Mouse (Mus musculus) kidney, postnatal 0 days (tissue): ENCODE results near the gene Sumf1. TPM values are rescaled to one million over a fixed set of nuclear protein-coding genes. Genes with fewer than 3 reads are reported as not detected.

ENCODE experiments used
- ATAC-seq: fragments of 200-750 bp; cut with Nextera tagmentation; replicated peaks from 2 replicates; pipeline ENCODE4 v1.8.0; 2017; ENCODE audit warnings: low read depth, moderate number of reproducible peaks, moderate TSS enrichment, moderate library complexity; ENCODE audit not compliant: low FRiP score
- DNase-seq: peaks from one replicate; pipeline ENCODE4 v3.0.0-alpha.2; 2016; ENCODE audit warnings: low spot score
- H3K27ac ChIP-seq: fragments of 300-500 bp; sonication (generic); 2 replicates; pipeline ENCODE4 v1.5.1; 2014; ENCODE audit warnings: mild to moderate bottlenecking
- H3K27me3 ChIP-seq: fragments of 300-500 bp; sonication (generic); 2 replicates; pipeline ENCODE4 v1.6.1; 2014; ENCODE audit warnings: low read length, mixed read lengths; ENCODE audit not compliant: insufficient read depth
- H3K36me3 ChIP-seq: fragments of 300-500 bp; sonication (generic); 2 replicates; pipeline ENCODE4 v1.6.1; 2014; ENCODE audit warnings: low read length, mixed read lengths; ENCODE audit not compliant: insufficient read depth
- H3K4me1 ChIP-seq: fragments of 300-500 bp; sonication (generic); replicated peaks from 2 replicates; pipeline ENCODE4 v1.6.1; 2014; ENCODE audit warnings: antibody characterized with exemption, low read length, mixed read lengths; ENCODE audit not compliant: insufficient read depth
- H3K4me2 ChIP-seq: fragments of 300-500 bp; sonication (generic); 2 replicates; pipeline ENCODE4 v1.6.1; 2014; ENCODE audit warnings: mild to moderate bottlenecking, low read length, moderate library complexity, mixed read lengths
- H3K4me3 ChIP-seq: fragments of 300-500 bp; sonication (generic); replicated peaks from 2 replicates; pipeline ENCODE4 v1.5.1; 2014; ENCODE audit warnings: low read depth, low read length
- H3K9ac ChIP-seq: fragments of 300-500 bp; sonication (generic); 2 replicates; pipeline ENCODE4 v1.6.1; 2014; ENCODE audit warnings: low read depth, low read length
- H3K9me3 ChIP-seq: fragments of 300-500 bp; sonication (generic); replicated peaks from 2 replicates; pipeline ENCODE4 v1.6.1; 2016; ENCODE audit warnings: low read length, inconsistent platforms, mixed read lengths
- CTCF ChIP-seq: IDR thresholded peaks from 2 replicates; pipeline ENCODE4 v1.5.1; 2016; ENCODE audit warnings: antibody characterized with exemption, low read depth, mild to moderate bottlenecking, moderate library complexity
- WGBS: fragments of 180-500 bp; shearing (Covaris S2); extraction: QIAGEN DNeasy Blood & Tissue Kit; methylation state at CpG from one replicate; pipeline ENCODE4 v1.1.7; 2014; 5-methylcytosine and 5-hydroxymethylcytosine counted together
- polyA plus RNA-seq: library from polyadenylated mRNA; unstranded; fragments of >200 nt; fragmentation: Nextera tagmentation; extraction: Ambion mirVana; gene quantifications from 2 replicates; pipeline ENCODE4 v1.2.1, GENCODE M21; 2015

The Sumf1 gene
- polyA plus RNA-seq, 1 experiment from 2014 or later = 34.0 TPM

DNA sequence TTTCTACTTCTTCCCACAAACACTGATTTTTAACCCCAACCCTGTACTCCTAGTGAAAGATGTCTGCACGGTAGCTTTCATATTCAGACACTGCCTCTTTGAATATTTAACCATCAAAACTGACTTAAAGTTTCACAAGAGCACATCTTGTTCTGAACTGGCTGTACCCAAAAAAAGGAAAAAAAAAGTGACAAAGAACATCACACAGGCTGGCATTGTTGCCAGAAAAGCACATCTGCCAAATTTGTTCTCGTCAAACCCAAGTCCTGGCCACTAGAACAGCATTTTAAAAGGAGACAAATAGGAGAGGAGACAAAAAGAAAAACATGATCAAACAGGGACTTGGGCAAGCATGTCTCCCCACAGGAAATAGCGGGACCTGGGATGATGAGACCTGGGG, 91.9 kb downstream of the Sumf1 start:
- ATAC-seq (no peak), DNase-seq (no peak)
- no peak overlapping the region for H3K4me2 ChIP-seq
- no peaks in the 10 kb centered on the region for H3K4me1 ChIP-seq
- 78% methylated on average over 3 of the region's 3 CpGs for WGBS
- H3K4me3 ChIP-seq = no peak overlapping the region
- TF ChIP-seq CTCF = no peak
- H3K27me3 ChIP-seq = no peaks in the 10 kb centered on the region
- no peaks in the 10 kb centered on the region for H3K9me3 ChIP-seq
- no peak overlapping the region for H3K27ac ChIP-seq
- no peaks in the 10 kb centered on the region for H3K36me3 ChIP-seq
- no peak overlapping the region for H3K9ac ChIP-seq

DNA sequence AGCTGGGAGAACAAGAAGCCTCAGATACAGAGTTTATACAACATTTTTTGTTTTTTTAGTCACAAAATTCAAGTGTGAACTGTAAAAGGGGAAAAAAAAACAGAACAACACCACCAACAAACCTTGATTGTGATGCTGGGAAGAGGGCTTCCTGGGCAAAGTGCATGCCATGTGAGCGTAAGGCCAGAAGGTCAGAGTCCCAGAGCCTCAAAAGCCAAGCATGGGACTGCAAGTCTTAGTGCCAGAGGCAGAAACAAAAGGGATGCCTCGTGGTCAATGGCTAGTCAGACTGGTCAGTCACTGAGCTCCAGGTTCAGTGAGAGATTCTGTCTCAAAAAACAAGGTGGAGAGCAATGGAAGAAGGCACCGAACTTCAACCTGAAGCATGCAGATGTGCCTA, 92.7 kb downstream of the Sumf1 start:
- Histone ChIP-seq H3K4me2 (no peak overlapping the region), H3K27ac (no peak overlapping the region), H3K4me1 (no peaks in the 10 kb centered on the region), H3K9me3 (no peaks in the 10 kb centered on the region), H3K9ac (no peak overlapping the region), H3K4me3 (no peak overlapping the region), H3K36me3 (no peaks in the 10 kb centered on the region), H3K27me3 (no peaks in the 10 kb centered on the region)
- no peak for DNase-seq
- no peak for ATAC-seq
- 78% methylated on average over 3 of the region's 3 CpGs for WGBS
- TF ChIP-seq CTCF = no peak

DNA sequence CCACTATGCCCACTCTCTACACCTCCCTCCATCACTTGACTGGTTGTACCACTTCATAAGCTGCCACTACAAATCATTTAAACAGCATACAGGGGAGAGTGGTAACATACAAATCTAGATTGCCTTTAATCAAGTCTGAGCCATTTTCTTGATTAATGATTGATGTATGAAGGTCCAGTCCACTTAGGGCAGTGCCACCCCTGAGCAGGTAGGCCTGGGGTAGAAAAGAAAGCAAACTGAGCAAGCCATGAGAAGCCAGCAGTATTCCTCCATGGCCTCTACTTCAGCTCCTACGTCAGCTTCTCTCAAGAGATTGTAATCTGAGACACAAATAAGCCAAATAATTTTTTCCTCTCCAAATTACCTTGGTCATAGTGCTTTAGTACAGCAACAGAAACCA, 94.1 kb downstream of the Sumf1 start:
- H3K36me3 ChIP-seq = no peaks in the 10 kb centered on the region
- H3K4me3 ChIP-seq = no peak overlapping the region
- H3K9me3 ChIP-seq = no peaks in the 10 kb centered on the region
- WGBS = 48% methylated on average over 1 of the region's 1 CpGs
- no peak for DNase-seq
- H3K4me1 ChIP-seq = no peaks in the 10 kb centered on the region
- H3K27ac ChIP-seq = no peak overlapping the region
- H3K4me2 ChIP-seq = no peak overlapping the region
- H3K27me3 ChIP-seq = no peaks in the 10 kb centered on the region
- no peak overlapping the region for H3K9ac ChIP-seq
- peak; percentile 74 for ATAC-seq
- no peak for TF ChIP-seq CTCF

DNA sequence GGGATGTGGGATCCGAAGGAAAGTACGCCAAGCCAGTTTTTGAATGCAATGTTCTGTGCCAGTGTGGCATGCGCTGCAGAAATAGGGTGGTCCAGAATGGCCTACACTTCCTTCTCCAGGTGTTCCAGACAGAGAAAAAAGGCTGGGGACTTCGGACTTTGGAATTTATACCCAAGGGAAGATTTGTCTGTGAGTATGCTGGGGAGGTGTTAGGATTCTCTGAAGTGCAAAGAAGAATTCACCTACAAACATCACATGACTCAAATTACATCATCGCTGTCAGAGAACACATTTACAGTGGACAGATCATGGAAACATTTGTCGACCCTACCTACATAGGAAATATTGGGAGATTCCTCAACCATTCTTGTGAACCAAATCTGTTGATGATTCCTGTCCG, 109.5 kb downstream of the Sumf1 start:
- no peak for ATAC-seq
- 94% methylated on average over 7 of the region's 7 CpGs for WGBS
- H3K27me3 ChIP-seq = no peaks in the 10 kb centered on the region

DNA sequence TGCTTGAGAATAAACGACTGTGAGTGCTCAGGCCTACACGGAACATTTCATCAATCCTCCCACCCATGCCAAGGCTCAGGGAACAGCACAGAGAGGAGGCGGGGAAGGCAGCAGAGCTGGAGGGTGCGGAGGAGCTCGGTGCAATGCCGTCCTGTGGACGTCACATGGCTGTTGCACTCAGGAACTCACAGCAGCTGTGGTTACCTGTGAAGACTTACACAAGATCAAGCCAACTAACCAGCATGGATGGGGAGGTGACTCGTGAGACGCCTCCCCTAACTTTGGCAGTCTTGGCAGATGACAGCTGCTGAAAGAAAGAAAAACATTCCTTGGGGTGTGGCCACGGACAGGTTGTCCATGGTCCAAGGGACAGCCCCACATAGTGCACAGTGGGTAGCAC, 110.8 kb downstream of the Sumf1 start:
- no peaks in the 10 kb centered on the region for H3K4me1 ChIP-seq
- WGBS = 84% methylated on average over 10 of the region's 10 CpGs
- H3K4me3 ChIP-seq = no peak overlapping the region
- no peak overlapping the region for H3K4me2 ChIP-seq
- H3K27ac ChIP-seq = no peak overlapping the region
- no peaks in the 10 kb centered on the region for H3K9me3 ChIP-seq
- peaks cover 12% of the 10 kb centered on the region; the same call in 1 of the 2 replicates for H3K36me3 ChIP-seq
- ATAC-seq = no peak
- H3K9ac ChIP-seq = no peak overlapping the region
- no peak for TF ChIP-seq CTCF
- no peak for DNase-seq
- no peaks in the 10 kb centered on the region for H3K27me3 ChIP-seq

More for the DNA sequence above, 109.5 kb downstream of the Sumf1 start:
- Histone ChIP-seq H3K4me2 (no peak overlapping the region), H3K4me3 (no peak overlapping the region), H3K36me3 (peaks cover 12% of the 10 kb centered on the region; the same call in 1 of the 2 replicates), H3K9me3 (no peaks in the 10 kb centered on the region), H3K9ac (no peak overlapping the region), H3K27ac (no peak overlapping the region), H3K4me1 (no peaks in the 10 kb centered on the region)
- TF ChIP-seq CTCF = no peak
- DNase-seq = no peak

DNA sequence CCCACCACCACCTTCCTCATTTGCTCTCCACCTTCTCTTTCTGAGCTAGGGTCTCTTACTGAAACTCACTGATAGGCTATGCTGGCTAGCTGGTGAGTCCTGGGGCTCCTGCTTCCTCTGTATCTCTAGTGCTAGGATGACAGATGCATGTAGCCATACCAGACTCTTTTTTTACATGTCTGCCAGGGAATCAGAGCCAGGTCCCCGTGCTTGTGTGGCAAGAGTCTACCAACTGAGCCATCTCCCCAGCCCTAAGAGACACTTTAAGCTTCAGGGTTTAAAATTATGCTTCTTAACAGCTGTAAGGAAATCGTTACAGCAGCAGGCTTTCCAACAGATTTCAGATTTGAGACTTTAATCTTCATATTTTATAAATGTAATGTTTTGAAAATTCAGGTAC, 111.5 kb downstream of the Sumf1 start:
- TF ChIP-seq CTCF = no peak
- Histone ChIP-seq H3K4me3 (no peak overlapping the region), H3K9ac (no peak overlapping the region), H3K9me3 (no peaks in the 10 kb centered on the region), H3K27me3 (no peaks in the 10 kb centered on the region), H3K36me3 (peaks cover 12% of the 10 kb centered on the region; the same call in 1 of the 2 replicates), H3K27ac (no peak overlapping the region), H3K4me2 (no peak overlapping the region), H3K4me1 (no peaks in the 10 kb centered on the region)
- 92% methylated on average over 2 of the region's 2 CpGs for WGBS
- ATAC-seq (no peak), DNase-seq (no peak)

DNA sequence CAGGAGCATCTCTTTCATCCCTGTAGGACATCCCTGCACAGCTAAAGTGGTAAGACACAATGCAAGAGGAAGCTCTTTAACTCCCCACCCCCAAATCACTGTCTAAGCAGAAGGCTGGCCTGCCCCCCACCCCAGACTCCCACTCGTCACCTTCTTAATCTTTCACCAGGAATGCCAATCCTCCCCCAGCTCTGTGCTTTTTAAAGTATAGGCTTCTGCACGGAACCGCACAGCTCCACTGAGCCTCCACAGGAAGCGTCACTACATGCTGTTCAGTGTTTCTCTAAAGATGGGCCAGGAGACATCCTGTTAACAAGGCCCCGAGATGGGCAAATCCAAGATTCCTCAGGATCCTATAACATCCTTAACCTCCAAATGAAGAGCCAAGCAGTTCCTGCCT, 112.3 kb downstream of the Sumf1 start:
- Histone ChIP-seq H3K27me3 (no peaks in the 10 kb centered on the region), H3K9me3 (no peaks in the 10 kb centered on the region), H3K4me3 (no peak overlapping the region), H3K27ac (no peak overlapping the region), H3K9ac (no peak overlapping the region), H3K4me1 (no peaks in the 10 kb centered on the region), H3K36me3 (peaks cover 12% of the 10 kb centered on the region; the same call in 1 of the 2 replicates), H3K4me2 (no peak overlapping the region)
- DNase-seq (no peak), ATAC-seq (no peak)
- TF ChIP-seq CTCF = no peak
- 55% methylated on average over 5 of the region's 5 CpGs for WGBS
